Mouse (Mus musculus) gastrocnemius, adult 8-10 months (tissue): ENCODE results near the gene Gm10203. TPM values are rescaled to one million over a fixed set of nuclear protein-coding genes. Genes with fewer than 3 reads are reported as not detected.
"Not testable (repeated sequence)": the region's sequence is repeated elsewhere in the genome, so short reads cannot be mapped to it uniquely, and the experiment has no call there.

Experiments
- DNase-seq, 2 experiments: peaks; one replicate each; pipeline ENCODE4 v3.0.0; 2022; ENCODE audit warnings: low spot score in 2 of 2
- total RNA-seq, 4 experiments: library from RNA; stranded (reverse); gene quantifications; 2 replicates each; pipeline ENCODE4 v1.2.4; 2022

Gene Gm10203
- total RNA-seq, 4 experiments from 2014 or later, result not detected

DNA sequence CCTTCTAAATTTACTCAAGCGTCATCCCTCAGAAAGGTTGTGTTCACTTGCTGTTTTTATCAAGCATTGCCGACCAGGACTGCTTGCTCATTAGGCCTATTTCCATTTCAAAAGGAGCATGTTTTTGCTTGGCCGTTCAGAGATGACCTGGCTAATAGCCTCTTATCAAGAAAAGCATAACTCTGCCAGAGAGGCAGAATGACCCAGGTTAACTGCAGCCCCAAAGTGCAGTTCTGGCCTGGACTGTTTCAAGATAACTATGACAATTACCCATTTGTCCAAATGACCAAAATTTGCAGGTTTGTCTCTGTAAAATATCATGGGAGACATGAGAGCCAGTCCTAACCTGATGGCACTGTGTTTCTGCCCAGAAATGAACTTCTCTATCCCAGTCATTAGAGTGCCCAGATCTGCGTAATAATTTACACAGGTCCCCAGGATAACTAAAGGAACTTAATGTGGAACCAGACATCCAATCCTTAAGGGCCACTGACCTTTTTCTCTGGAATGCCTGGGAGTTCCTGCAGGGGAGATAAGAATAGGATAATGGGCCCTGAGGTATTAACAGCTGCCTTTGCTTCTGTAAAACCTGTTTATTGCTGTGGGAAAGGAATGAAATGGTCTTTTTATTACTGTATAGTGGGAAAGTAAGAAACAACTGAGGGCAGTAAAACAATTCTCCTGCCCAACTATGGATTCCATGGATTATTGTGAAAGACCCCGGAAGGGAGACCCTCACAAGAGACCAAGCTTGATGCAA is 4.6 kb downstream of the Gm10203 start:
- DNase-seq, result no peak

DNA sequence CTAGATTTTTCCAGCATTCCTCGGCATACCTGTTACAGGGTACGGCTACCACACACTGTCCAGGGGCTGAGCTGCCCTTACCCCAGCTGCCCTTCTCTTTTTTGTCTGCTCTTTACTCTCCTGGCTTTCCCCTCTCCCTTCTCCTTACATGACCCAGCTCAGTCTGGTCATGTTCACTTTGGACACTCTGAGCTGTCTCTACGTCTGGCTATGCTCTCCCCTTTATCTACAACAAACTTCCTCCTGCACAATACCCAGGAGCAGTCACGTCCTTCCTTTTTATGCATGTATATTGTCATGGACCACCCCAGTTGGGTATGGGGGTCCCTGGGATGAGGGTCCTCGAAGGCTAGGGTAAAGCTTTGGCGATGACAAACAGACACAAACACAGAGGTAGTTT is 5.7 kb downstream of the Gm10203 start:
- no peak for DNase-seq

DNA sequence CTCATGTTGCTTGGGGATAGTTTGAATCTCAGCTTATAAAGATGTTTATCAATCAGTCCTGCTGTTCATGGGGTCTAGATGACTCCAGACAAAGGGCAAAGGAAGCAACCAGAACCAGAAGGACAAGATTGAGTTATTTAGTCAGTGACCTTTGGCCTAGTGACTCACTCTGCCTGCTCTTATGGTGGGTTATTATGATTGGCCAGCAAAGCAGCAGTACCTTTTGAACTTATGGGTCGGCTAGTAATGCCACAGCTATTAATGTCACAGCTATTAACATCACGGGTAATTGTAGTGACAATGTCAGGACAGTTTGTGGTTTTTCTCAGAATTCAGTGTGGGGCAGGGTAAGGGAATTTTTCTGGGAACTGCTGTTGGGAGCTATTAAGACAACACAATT is 8.0 kb downstream of the Gm10203 start:
- DNase-seq, result no peak

DNA sequence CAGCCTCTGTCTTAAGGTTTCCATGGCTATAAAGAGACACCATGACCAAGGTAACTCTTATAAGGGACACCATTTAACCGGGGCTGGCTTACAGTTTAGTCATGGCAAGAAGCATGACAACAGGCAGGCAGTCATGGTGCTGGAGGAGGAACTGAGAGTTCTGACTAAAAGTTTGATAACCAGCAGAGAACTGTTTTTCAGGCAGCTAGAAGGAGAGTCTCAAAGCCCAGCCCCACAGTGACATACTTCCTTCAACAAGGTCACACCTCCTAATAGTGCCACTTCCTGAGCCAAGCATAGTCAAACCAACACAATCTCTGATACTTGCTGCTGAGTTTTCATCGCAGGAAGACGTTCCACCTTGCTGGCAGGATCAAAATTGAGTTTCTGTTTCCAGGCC is 9.0 kb downstream of the Gm10203 start:
- DNase-seq, result no peak

DNA sequence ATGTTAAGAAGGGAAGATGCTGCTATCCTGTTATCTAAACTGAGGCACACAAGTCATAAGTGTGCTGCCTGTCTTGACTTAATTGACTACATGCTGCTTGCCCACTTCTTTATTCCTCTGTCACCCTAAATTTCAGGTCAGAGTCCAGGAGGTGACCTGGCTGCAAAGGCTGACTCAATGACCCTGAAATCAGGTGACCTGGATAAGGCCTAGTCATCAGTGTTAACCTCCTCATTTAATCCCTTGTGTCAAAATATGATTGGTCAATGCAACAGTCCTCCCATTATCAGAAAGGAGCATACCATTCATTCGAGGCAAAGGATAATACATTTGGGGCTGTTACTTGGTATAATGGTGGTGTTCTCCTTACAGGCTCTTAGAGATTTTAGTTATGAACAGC is 9.5 kb downstream of the Gm10203 start, which contains the start of gene Etfbkmt:
Gene Etfbkmt (plus strand): TSS at position 379 of the 400 bp plus-strand sequence.
- DNase-seq, result no peak

DNA sequence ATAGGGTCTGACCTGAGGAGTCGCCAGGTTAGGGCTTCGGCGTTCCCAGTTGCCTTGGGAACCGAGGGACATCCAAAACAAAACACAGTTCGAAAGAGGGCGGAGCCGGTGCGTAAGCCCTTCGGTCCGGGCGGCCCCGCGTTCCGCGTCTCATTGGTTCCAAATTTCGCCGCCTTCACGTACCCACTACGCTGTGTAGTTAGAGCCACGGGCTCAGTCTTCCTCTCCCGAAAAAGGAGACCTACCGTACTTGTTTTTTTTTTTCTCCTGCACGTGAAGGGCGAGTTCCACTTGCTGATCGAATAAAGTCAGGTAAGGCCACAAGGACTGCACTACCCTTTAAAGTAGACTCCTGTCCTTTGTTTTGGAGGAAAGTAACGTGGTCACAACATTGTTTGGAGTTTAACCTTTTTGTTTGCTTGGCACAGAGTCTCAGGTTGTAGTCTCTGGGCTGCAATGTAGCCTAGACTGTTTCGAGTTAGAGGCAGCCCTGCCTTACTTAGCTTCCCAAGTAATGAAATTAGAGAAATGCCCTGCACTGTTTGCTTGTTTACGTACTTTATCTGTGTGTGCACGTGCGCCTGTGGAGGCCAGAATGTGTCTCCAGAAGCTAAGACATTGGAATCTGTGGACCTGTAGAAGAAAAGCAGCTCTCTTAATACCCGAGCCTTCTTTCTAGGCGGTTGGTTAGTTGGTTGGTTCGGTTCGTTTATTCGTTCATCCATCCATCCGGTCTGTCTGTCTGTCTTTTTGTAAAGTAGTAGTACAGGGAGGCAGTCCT is 11.6 kb downstream of the Gm10203 start:
- DNase-seq, result peak; percentile 75 to 84

DNA sequence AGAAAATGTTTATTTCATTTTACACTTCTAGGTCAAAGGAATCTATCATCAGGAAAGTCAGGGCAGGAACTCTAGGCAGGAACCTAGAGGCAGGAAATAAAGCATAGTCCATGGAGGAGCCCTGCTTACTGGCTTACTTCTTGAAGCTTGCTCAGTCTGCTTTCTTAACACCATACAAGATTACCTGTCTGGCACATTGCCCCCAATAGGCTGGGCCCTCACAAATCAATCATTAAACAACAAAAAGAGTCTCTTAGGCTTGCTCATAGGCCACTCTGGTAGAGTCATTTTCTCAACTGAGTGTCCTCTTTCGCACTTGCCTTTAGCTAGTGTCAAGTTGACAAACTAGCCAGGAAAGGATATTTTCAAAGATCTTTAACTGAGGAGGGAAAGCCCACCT is 15.2 kb downstream of the Gm10203 start:
- no peak for DNase-seq

DNA sequence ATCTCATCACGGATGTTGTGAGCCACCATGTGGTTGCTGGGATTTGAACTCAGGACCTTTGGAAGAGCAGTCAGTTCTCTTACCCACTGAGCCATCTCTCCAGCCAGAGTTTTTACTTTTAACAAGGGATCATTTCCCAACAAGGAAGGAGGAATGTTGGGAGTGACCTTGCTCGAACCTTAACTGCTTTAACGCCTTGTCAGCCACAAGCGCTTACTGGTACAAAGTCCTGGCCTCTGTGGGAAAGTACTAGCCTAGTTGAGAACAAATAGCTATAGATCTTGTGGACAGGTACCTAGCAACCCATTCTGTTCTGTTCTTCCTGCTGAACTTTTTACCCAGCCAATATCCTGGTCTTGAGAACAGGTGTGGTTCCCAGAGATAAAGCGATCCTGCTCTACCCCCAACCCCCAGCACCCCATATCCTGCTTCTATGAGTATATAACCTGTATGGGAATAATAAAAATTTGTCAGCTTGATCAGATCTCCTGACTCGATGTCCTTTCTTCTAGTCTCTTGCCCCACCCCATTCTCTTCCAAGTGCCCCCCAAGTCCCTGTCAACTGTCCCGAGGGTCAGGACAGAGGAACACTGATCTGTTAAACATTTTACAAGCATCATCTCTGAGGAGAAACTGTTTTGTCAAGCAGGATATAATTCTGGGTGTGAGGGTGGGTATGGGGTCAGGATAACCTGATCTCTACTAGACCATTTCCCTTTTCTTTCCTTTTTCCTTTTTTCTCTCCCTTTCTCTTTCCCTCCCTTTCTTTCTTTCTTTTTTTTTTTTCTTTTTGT is 18.7 kb downstream of the Gm10203 start:
- no peak for DNase-seq

DNA sequence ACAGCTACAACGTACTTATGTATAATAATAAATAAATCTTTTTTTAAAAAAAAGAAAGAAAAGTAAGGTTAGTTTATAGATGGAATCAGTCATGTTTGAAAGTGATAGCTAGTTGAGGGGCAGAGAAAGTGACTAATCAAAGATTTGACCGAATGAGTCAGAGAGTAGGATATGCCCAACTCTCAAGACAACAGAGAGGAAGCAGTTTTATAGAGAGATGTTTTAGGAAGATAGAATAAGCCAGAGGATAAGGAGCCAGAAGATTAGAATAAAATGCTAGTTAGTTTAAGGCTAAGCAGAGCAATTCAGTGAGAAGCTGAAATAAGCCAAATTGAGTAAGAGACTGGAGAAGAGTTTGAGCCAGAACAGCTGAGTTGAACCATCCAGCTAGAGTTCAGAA is 22.1 kb downstream of the Gm10203 start:
- no peak for DNase-seq

DNA sequence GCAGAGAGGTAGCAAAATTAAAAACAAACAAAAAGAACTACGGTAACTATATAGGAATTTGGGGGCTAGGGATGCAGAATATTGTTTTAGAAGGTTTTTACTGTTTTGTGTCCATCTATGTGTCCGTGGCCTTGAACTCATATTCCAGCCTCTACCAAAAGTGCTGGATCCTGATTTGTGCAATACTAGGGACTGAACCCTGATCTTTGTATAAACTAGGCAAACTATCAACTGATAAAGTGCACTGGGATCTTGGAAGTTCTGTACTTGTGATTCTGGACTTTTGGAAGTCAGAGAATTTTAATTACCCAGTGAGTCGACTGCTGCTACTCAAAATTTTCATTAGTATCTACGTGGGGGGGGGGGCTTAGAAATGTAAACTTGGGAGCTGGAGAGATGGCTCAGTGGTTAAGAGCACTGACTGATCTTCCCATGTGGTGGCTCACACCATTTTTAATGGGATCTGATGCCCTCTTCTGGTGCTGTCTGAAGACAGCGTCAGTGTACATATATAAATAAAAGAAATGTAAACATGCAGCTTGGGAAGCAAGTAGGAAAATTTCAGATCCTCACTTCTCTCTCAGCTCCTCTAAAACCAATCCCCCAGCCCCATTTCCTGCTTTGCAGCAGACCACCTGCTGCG is 23.6 kb downstream of the Gm10203 start:
- DNase-seq, result no peak

DNA sequence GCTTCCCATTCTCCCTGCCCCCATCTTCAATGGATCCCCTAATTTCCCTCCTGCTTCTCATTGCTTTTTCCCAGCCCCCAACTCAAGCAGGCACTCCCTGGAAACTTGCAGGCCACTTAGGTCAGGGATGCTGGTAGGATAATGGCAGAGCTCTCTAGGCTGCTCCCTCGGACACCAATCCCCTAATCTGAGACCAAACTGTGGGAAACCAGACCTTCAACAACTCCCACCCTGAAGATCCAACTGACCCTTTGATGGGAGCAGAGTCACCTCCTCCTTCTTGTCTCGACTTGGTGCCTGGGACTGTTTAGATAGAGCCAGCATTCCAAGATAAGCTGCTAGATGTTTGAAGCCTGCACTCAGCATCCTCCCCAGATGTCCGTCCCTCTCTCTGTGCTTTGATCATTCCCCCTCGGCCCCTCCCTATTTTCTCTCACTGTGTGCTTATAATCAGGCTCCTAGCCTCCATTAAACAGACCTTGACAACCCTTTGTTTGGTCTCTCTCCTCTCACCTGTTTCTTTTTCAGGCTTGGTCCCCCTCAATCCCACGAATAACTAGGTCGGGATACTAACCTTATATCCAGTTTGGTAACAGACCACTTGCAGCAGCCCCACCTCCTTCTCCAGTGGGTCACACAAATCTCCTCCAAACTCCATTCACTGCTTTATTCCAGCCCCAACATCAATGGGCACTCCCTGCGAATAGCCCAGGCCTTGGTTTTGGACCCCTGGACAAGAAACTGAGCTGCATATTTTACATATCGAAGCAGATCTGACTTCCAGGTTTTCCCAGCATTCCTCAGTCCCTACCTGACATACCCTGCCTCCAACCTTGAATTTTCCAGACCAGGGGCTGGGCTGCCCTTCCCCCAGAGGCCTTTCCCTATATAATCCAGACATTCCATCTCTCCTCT is 24.4 kb downstream of the Gm10203 start:
- no peak for DNase-seq

DNA sequence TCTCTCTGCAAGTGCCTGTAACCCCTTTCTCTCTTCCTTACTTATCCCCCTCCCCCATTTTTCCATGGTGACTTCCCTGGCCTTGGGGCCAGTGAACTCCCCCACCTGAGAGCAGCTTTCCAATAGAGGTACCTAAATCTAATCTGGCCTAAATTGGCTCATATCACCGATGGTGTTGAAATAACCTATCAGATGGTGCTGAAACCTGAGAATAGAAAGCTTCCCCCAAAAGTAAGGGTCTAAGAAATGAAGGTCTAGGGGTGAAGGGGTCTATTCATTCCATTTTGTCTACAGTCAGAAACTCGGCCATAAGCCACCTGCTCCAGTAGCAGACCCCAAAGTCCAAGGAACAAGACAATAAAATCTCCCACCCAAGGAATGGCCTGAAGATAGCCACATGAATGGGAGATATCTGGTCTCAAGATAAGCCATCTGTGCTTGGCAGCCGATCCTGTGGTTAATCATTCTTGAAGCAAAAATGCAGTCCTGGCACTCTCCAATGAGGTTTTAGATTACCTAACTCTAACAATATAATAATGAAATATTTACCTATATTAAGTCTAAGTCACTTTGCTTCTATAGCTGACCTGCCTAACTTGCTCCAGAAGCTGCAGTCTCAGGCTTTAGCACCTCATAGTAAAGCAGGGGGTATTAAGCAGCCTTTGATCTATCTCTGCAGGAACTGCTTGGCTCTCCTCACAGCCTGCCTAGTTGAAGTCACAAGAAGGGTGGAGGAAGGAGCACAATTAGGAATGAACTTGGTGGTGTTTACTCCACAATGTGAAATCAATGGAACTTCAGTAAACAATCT is 25.3 kb downstream of the Gm10203 start:
- no peak for DNase-seq

DNA sequence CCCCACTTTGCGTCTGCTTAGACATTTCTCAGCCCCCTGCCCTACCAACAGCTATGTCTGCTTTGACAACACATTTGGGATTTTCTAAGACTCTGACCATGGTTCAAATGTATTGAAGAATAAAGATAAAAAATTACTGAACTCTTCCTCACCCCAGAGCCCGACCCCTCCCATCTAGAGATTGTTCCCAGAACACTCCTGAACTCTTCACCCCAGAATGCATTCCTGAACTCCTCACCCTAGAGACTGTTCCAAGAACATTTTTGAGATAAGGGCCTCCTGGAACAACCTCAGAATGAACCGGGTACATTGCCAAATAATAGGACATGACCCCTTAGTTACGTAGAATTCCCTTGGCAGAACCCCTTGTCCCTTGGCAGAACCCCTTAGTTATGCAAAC is 37.1 kb downstream of the Gm10203 start:
- DNase-seq, result not testable (repeated sequence)

DNA sequence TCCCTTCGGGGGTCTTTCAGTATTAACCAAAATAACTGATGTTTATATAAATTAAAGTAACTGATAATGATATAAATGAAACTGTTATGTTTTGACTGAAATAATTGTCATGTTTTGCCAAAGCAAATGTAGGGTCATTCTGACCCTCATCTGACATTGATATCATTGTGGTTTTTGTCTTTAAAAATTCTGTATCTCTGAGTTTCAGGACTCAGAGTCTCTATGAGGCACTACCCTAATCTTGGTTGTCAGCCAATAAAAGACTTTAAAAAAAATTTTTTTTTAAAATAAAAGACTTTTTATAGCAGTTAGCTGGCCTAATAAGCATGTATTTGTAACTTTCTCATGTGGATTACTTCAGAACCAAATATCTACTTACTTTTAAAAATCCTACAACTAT is 37.7 kb downstream of the Gm10203 start:
- DNase-seq, result no peak

DNA sequence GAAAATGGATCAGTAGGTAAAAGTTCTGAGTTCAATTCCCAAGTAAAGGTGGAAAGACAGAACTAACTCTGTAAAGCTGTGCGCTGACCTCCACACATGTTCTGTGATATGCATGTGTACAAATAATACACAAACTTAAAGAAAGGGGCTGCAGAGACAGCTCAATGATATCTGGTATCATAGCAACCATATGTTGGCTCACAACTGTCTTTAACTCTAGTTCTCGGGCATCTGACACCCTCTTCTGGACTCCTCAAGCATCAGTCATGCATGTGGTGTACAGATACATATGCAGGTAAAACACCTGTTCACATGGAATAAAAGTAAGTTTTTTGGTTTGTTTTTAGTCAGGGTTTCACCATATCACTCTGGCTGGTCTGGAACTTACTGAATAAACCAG is 38.5 kb downstream of the Gm10203 start:
- no peak for DNase-seq

DNA sequence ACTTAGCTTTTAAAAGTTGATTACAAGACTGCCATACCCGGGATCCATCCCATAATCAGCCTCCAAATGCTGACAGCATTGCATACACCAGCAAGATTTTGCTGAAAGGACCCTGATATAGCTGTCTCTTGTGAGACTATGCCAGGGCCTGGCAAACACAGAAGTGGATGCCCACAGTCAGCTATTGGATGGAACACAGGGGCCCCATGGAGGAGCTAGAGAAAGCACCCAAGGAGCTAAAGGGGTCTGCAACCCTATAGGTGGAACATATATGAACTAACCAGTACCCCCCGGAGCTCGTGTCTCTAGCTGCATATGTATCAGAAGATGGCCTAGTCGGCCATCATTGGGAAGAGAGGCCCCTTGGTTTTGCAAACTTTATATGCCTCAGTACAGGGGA is 40.0 kb downstream of the Gm10203 start:
- DNase-seq, result not testable (repeated sequence)

DNA sequence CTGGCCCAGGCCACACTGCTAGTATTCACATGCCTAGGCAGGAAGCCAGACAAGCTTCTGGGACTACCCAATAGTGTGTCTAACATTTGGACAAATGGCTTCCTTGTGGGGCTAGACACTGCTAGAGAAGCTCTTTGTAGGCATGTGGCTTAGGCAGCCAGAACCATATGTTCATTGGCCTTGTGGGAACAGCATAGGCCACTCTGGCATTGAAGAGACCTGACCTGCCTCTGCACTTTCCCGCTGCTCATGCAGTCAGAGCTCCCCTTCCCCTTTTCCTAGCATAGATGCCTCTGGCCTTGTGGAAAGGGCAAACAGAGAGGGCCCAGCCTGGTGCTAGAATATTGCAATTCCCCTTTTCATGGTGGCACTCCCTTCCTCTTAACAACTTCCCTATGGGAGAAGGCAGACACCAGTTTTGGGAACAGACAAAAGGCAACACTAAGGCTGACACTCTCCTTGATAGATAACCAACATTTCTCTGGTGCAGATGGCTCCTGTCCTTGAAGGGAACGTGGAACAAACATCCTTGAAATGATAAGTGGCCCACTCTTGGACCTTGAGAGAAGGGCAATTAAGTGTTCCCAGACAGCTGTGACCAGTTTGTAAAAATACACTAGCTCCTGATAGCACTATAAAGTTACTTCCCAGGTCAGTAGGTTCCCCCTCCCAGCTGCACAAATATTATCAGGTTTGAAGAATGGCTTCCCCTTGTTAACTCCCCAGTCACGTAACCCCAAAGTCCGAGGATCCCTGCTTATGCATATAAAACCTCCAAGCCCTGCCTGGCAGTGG is 44.1 kb downstream of the Gm10203 start:
- no peak for DNase-seq

DNA sequence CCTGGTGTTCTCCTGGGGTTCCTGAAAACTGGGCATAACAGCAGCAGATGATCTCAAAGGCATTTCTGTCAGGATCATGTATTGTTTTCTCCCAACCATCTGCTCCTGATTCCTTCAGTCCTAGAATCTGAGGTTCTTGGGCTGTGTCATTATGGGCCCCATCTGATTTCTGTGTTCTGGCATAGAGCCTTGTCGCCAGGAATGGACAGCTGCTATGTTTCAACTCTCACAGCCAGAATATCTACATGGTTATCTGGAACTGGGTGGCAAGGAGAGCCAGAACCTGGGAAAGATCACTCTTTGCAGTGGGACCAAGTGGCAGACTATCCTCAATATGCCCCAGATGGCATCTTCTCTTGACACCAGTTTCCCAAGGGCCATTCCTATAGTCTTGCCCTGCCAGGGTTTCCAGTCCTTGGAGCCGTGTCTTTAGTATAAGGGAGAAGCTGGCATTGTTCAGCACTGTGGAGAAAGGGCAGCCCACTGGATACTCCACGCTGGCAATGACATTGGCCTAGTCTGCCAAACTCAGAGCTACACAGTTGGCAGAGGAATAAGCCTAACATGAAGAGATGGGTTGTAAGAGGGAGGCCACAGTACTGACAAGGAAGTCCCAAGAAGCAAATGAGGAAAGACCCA is 45.1 kb downstream of the Gm10203 start:
- peak in 1 of 2 experiments; percentile 4 for DNase-seq
